Mouse (Mus musculus) midbrain, embryonic 13.5 days (tissue): ENCODE results near the gene Epm2aip1. TPM values are rescaled to one million over a fixed set of nuclear protein-coding genes. Genes with fewer than 3 reads are reported as not detected.

ENCODE experiments used
- ATAC-seq: fragments of 200-750 bp; cut with Nextera tagmentation; 2 replicates; pipeline ENCODE4 v1.8.0; 2017; ENCODE audit warnings: mild to moderate bottlenecking, moderate TSS enrichment, moderate library complexity
- H3K27ac ChIP-seq: fragments of 300-500 bp; sonication (generic); 2 replicates; pipeline ENCODE4 v1.5.1; 2015; ENCODE audit warnings: inconsistent platforms, mild to moderate bottlenecking, moderate library complexity
- H3K27me3 ChIP-seq: fragments of 300-500 bp; sonication (generic); 2 replicates; pipeline ENCODE4 v1.6.1; 2015; ENCODE audit warnings: mild to moderate bottlenecking, inconsistent platforms
- H3K36me3 ChIP-seq: fragments of 300-500 bp; sonication (generic); 2 replicates; pipeline ENCODE4 v1.6.1; 2015; ENCODE audit warnings: mild to moderate bottlenecking, inconsistent platforms
- H3K4me1 ChIP-seq: fragments of 300-500 bp; sonication (generic); replicated peaks from 2 replicates; pipeline ENCODE4 v1.6.1; 2015; ENCODE audit warnings: inconsistent platforms
- H3K4me2 ChIP-seq: fragments of 300-500 bp; sonication (generic); replicated peaks from 2 replicates; pipeline ENCODE4 v1.6.1; 2015; ENCODE audit warnings: moderate library complexity, mild to moderate bottlenecking, inconsistent platforms
- H3K4me3 ChIP-seq: fragments of 300-500 bp; sonication (generic); replicated peaks from 2 replicates; pipeline ENCODE4 v1.5.1; 2015; ENCODE audit warnings: mild to moderate bottlenecking, inconsistent platforms
- H3K9ac ChIP-seq: fragments of 300-500 bp; sonication (generic); replicated peaks from 2 replicates; pipeline ENCODE4 v1.6.1; 2015; ENCODE audit warnings: mild to moderate bottlenecking, inconsistent platforms
- H3K9me3 ChIP-seq: fragments of 300-500 bp; sonication (generic); 2 replicates; pipeline ENCODE4 v1.6.1; 2016; ENCODE audit warnings: mild to moderate bottlenecking, inconsistent platforms
- WGBS: fragments of 180-500 bp; shearing (Covaris S2); methylation state at CpG from one replicate; pipeline ENCODE4 v1.1.7; 2015; 5-methylcytosine and 5-hydroxymethylcytosine counted together
- polyA plus RNA-seq: library from polyadenylated mRNA; unstranded; fragments of >200 nt; fragmentation: Nextera tagmentation; extraction: Ambion mirVana; gene quantifications from 2 replicates; pipeline ENCODE4 v1.2.1, GENCODE M21; 2015

Gene Epm2aip1
- polyA plus RNA-seq, 1 experiment from 2014 or later: 47.9 TPM

DNA sequence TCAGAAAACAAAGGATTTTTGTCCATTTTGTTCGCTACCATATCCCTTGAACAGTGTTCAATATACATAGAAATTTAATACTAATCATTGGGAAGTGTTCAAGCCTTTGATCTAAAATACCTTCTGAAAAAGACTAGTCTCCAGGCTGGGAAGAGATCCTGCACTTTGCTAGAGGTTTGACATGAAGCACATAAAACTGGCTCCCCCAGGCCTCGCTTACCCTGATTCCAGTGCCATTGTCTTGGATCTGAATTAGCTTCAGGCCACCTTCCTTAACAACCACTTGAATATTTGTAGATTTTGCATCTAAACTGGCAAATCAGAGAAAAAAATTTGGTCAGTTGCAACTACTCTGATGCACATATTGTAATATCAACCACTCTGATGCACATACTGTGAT lies 3.7 kb upstream of the Epm2aip1 start:
- Histone ChIP-seq H3K4me3 (no peak overlapping the region), H3K4me1 (peaks cover 18% of the 10 kb centered on the region), H3K27me3 (no peaks in the 10 kb centered on the region), H3K27ac (no peak overlapping the region), H3K9ac (no peak overlapping the region), H3K4me2 (no peak overlapping the region), H3K9me3 (no peaks in the 10 kb centered on the region), H3K36me3 (peaks cover 34% of the 10 kb centered on the region)
- ATAC-seq: no peak
- 96% methylated on average over 2 of the region's 2 CpGs for WGBS

DNA sequence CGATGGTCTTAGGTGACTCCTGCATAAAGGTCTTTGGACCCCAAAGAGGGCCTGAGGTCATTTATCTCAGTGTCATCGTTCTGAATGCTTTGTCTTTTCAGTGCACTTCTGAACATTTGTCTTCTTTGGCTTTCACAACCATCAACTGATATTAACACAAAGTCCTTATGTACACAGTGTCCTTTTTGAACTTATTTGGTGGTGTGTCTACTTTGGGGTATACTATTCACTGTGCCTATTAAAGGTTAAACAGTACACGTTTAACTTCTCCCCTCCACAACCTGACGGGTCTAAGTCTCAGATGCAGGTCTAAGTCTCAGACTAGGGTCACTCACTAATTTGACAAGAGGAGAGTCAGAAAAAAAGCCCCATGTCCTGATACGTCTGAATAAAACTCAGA lies 1.1 kb upstream of the Epm2aip1 start:
- Histone ChIP-seq H3K36me3 (peaks cover 23% of the 10 kb centered on the region), H3K9ac (peak overlapping the region; percentile 81), H3K9me3 (no peaks in the 10 kb centered on the region), H3K4me2 (peak overlapping the region; percentile 68), H3K27ac (peak overlapping the region; percentile 88), H3K27me3 (no peaks in the 10 kb centered on the region), H3K4me1 (peaks cover 44% of the 10 kb centered on the region), H3K4me3 (peak overlapping the region; percentile 80)
- 11% methylated on average over 5 of the region's 5 CpGs for WGBS
- no peak for ATAC-seq

DNA sequence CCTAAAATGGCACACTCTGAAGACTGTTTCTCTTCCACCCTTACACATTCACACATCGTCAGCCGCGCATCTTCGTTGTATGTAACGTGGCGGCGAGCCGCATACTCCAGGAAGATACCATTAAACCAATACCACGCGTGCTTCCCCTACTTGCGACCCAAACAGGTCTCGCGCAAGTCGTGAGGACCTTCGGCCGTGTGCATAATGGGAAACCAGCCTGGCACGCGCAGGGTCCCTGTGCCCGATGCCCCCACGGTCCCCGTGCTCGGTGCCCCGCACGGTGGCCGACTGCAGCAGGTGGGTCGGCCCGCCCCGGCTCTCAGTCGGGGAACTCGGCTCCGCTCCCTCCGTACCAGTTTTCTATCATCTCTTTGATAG lies 684 bp upstream of the Epm2aip1 start:
- peak overlapping the region; percentile 88 for H3K27ac ChIP-seq
- peaks cover 24% of the 10 kb centered on the region for H3K36me3 ChIP-seq
- H3K4me1 ChIP-seq: peaks cover 49% of the 10 kb centered on the region
- peak; percentile 86 for ATAC-seq
- H3K9ac ChIP-seq: peak overlapping the region; percentile 81
- peak overlapping the region; percentile 80 for H3K4me3 ChIP-seq
- H3K4me2 ChIP-seq: peak overlapping the region; percentile 68
- 0% methylated on average over 30 of the region's 32 CpGs for WGBS
- no peaks in the 10 kb centered on the region for H3K9me3 ChIP-seq
- H3K27me3 ChIP-seq: no peaks in the 10 kb centered on the region

DNA sequence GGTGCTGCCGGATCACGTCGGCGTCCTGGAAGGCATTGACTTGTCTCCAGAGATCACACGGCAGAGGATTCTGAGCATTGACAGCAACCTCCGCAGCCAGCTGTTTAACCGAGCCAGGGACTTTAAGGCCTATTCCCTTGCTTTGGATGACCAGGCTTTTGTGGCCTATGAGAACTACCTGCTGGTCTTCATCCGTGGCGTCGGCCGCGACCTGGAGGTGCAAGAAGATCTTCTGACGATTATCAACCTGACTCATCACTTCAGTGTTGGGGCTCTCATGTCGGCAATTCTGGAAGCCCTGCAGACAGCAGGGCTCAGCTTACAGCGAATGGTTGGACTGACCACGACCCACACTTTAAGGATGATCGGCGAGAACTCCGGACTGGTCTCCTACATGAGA lies 627 bp downstream of the Epm2aip1 start:
- peak overlapping the region; percentile 96 for H3K4me2 ChIP-seq
- no peaks in the 10 kb centered on the region for H3K27me3 ChIP-seq
- H3K4me1 ChIP-seq: peaks cover 60% of the 10 kb centered on the region
- peak overlapping the region; percentile 80 for H3K4me3 ChIP-seq
- no peak for ATAC-seq
- H3K9ac ChIP-seq: peak overlapping the region; percentile 92
- H3K36me3 ChIP-seq: peaks cover 21% of the 10 kb centered on the region
- peak overlapping the region; percentile 93 for H3K27ac ChIP-seq
- 10% methylated on average over 19 of the region's 19 CpGs for WGBS
- no peaks in the 10 kb centered on the region for H3K9me3 ChIP-seq

DNA sequence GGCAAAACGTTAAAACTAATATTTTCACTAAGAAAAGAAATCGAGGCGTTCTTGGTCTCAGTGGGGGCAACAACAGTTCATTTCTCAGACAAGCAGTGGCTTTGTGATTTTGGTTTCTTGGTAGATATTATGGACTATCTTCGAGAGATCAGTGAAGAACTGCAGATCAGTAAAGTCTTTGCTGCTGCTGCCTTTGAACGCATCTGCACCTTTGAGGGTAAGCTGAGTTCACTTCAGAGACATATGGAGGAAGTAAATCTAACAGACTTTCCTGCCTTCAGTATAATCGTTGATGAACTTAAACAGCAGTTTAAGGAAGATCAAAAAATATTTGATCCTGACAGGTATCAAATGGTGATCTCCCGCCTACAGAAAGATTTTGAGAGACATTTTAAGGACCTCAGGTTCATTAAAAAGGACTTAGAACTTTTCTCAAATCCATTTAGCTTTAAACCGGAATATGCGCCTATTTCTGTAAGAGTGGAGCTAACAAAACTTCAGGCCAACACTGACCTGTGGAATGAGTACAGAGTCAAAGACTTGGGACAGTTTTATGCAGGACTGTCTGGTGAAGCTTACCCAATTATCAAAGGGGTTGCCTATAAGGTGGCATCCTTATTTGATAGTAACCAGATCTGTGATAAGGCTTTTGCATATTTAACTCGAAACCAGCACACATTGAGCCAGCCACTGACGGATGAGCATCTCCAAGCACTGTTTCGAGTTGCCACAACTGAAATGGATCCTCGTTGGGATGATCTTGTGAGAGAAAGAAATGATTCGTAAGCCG lies 1.5 kb downstream of the Epm2aip1 start:
- no peak for ATAC-seq
- no peak overlapping the region for H3K27ac ChIP-seq
- H3K36me3 ChIP-seq: peaks cover 26% of the 10 kb centered on the region
- no peaks in the 10 kb centered on the region for H3K9me3 ChIP-seq
- peak overlapping the region; percentile 80 for H3K4me3 ChIP-seq
- 75% methylated on average over 15 of the region's 15 CpGs for WGBS
- H3K27me3 ChIP-seq: no peaks in the 10 kb centered on the region
- peak overlapping the region; percentile 96 for H3K4me2 ChIP-seq
- H3K4me1 ChIP-seq: peaks cover 67% of the 10 kb centered on the region
- H3K9ac ChIP-seq: peak overlapping the region; percentile 92

DNA sequence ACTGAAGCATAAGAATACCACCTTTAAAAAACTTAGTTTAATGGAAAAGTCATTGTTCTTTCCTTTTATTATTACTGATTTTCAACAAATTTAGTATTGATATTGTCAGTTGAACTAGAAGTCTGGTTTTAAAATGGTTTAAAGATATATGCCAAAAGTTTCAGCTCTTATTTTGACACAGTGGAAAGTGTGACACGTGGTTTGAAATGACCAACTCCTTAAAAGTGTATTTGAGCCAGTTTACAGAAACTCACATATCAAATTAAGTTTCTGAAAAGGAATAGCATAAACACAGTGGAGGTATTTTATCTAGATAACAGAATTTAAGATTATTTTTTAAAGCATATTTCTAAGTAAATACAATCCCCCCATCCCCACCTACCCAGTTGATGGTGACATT lies 2.2 kb downstream of the Epm2aip1 start:
- H3K4me3 ChIP-seq: peak overlapping the region; percentile 80
- peaks cover 70% of the 10 kb centered on the region for H3K4me1 ChIP-seq

DNA sequence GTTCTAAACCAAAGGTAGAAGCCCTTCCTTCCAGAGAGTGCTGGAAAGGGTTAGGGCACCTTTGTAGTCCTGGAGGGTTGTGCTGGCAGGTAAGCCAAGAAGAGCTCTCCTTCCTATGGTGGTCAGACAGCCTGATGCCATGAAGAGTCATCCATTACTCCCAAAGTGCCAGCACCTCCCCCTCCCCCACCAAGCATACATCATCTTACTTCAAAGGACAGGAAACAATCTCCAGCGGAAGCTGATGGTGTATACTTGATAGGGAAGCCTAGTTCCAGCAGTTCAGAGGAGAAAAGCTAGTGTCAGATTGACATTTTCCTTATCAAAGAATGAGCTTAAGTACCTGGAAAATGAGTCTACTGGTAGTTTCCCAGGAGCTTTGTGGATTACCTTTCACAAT lies 3.4 kb downstream of the Epm2aip1 start:
- Histone ChIP-seq H3K4me1 (peaks cover 65% of the 10 kb centered on the region), H3K4me3 (peak overlapping the region; percentile 80), H3K9me3 (no peaks in the 10 kb centered on the region), H3K9ac (peak overlapping the region; percentile 16; the same call in 1 of the 2 replicates), H3K36me3 (peaks cover 41% of the 10 kb centered on the region), H3K27me3 (no peaks in the 10 kb centered on the region), H3K27ac (no peak overlapping the region), H3K4me2 (peak overlapping the region; percentile 47)
- ATAC-seq: no peak
- WGBS: 60% methylated on average over 1 of the region's 1 CpGs

More for the DNA sequence above, 2.2 kb downstream of the Epm2aip1 start:
- peaks cover 32% of the 10 kb centered on the region for H3K36me3 ChIP-seq
- 96% methylated on average over 1 of the region's 1 CpGs for WGBS
- H3K9ac ChIP-seq: no peak overlapping the region
- peak overlapping the region; percentile 96 for H3K4me2 ChIP-seq
- no peaks in the 10 kb centered on the region for H3K27me3 ChIP-seq
- H3K9me3 ChIP-seq: no peaks in the 10 kb centered on the region
- ATAC-seq: no peak
- no peak overlapping the region for H3K27ac ChIP-seq

DNA sequence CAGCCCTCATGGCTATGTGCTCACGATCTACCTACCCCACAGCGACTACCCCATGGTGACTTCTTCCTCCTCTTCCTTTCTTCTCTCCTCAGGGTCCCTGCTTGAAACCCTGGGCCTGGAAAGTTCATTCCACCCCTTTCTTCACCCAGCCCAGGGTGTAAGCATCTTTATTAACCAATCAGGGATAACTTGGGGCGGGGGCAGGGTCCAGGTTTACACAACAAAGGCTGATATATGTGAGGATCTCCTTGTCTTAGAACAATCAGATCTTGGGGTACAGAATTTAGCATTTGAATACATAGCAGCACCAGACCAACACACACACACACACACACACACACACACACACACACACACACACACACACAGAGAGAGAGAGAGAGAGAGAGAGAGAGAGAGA lies 13.3 kb downstream of the Epm2aip1 start:
- no peak overlapping the region for H3K9ac ChIP-seq
- peak overlapping the region; percentile 79; the same call in 1 of the 2 replicates for H3K27ac ChIP-seq
- WGBS: 25% methylated on average over 3 of the region's 3 CpGs
- H3K27me3 ChIP-seq: no peaks in the 10 kb centered on the region
- no peaks in the 10 kb centered on the region for H3K9me3 ChIP-seq
- ATAC-seq: no peak
- peaks cover 22% of the 10 kb centered on the region for H3K4me1 ChIP-seq
- no peak overlapping the region for H3K4me3 ChIP-seq
- H3K4me2 ChIP-seq: no peak overlapping the region
- no peaks in the 10 kb centered on the region for H3K36me3 ChIP-seq

DNA sequence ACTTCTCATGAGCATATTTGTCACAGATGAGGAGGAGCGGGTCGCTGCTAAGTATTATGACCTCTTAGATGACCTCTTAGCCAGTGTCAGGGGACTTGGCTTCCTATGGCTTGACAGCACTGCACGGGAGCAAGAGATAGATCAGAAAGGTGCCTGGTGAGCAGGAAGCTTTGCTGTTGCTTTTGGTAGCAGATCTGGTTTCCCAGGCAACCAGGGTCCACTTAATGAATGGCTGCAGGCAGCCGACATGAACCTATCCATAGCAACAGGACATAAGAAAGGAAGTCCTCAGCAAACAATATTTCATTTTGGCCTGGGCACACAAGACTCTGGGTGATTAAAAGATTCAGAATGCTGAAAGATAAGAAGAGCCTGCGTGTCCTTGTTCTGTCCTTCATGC lies 13.9 kb downstream of the Epm2aip1 start:
- no peaks in the 10 kb centered on the region for H3K36me3 ChIP-seq
- WGBS: 12% methylated on average over 5 of the region's 5 CpGs
- H3K4me3 ChIP-seq: no peak overlapping the region
- ATAC-seq: peak; percentile 55
- H3K9me3 ChIP-seq: no peaks in the 10 kb centered on the region
- peak overlapping the region; percentile 79 for H3K27ac ChIP-seq
- peaks cover 23% of the 10 kb centered on the region for H3K4me1 ChIP-seq
- peaks cover 2% of the 10 kb centered on the region; the same call in 1 of the 2 replicates for H3K27me3 ChIP-seq
- no peak overlapping the region for H3K9ac ChIP-seq
- H3K4me2 ChIP-seq: peak overlapping the region; percentile 14; the same call in 1 of the 2 replicates

DNA sequence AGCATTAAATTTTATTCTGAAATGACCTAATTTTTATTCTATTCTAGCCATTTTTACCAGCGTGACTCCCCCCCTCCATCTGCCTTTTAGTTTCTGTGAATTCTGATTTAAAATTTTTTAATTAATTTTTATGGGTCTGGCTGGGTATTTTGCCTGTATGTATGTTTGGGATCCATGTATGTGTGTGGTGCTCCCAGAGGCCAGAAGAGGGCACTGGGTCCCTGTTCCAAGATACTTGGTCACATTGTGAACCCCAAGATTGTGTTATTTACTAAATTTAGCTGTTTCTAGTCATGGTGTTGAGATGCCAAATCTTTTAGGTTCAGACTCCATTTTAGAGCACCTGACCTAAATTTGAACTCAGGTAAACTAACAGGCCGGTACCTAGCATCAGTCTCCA lies 14.7 kb downstream of the Epm2aip1 start:
- Histone ChIP-seq H3K4me1 (peaks cover 23% of the 10 kb centered on the region), H3K9ac (no peak overlapping the region), H3K27me3 (peaks cover 5% of the 10 kb centered on the region; the same call in 1 of the 2 replicates), H3K36me3 (no peaks in the 10 kb centered on the region), H3K4me2 (no peak overlapping the region), H3K27ac (no peak overlapping the region), H3K4me3 (no peak overlapping the region), H3K9me3 (no peaks in the 10 kb centered on the region)
- no peak for ATAC-seq
- WGBS: 87% methylated on average over 2 of the region's 2 CpGs

DNA sequence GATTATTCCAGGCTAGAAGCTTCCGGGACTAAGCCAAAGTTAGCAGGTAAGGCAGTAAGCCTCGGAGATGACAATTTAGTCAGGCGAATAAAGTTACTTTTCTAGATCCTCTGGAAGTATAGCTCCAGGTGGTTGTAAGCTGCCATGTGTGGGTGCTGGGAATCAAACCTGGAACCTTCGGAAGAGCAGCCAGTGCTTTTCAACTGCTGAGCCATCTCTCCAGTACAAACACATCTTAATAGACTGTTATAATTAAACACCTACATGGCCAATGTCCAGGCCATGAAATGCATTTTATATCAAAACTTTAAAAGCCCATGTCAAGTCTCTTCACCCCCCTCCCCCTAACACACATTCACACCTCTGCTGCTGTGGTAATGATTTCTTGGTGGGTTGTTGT lies 16.2 kb downstream of the Epm2aip1 start:
- no peak overlapping the region for H3K4me2 ChIP-seq
- H3K36me3 ChIP-seq: no peaks in the 10 kb centered on the region
- no peak overlapping the region for H3K9ac ChIP-seq
- ATAC-seq: no peak
- WGBS: 97% methylated on average over 4 of the region's 4 CpGs
- no peak overlapping the region for H3K4me3 ChIP-seq
- H3K27me3 ChIP-seq: peaks cover 5% of the 10 kb centered on the region; the same call in 1 of the 2 replicates
- no peak overlapping the region for H3K27ac ChIP-seq
- no peaks in the 10 kb centered on the region for H3K9me3 ChIP-seq
- peaks cover 23% of the 10 kb centered on the region for H3K4me1 ChIP-seq

DNA sequence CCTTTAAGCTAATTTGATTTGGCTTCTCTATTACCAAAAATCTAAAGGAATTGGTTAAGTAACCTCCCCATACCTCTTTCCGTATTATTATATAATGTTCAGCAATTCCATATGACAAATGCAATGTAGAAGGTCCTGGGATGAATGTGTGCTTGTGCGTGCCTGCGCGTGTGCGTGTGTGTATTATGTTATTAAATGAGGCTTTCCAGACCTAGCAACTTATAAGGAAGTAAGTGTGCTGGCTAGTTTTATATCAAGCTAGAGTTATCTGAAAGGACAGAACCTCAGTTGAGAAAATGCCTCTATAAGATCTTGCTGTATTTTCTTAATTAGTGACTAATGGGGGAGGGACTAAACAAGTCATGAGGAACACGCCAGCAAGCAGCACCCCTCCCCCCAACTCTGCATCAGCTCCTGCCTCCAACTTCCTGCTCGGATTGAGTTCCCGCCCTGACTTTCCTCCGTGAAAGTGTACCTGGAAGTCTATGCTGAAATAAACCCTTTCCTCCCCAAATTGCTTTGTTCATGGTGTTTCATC lies 17.6 kb downstream of the Epm2aip1 start:
- Histone ChIP-seq H3K27me3 (peaks cover 5% of the 10 kb centered on the region; the same call in 1 of the 2 replicates), H3K36me3 (no peaks in the 10 kb centered on the region), H3K4me2 (no peak overlapping the region), H3K9ac (no peak overlapping the region), H3K9me3 (no peaks in the 10 kb centered on the region), H3K4me1 (peaks cover 23% of the 10 kb centered on the region), H3K4me3 (no peak overlapping the region), H3K27ac (no peak overlapping the region)
- no peak for ATAC-seq
- WGBS: 62% methylated on average over 9 of the region's 9 CpGs
